Mouse (Mus musculus): Measurements from ENCODE around the gene Car6.

GRCm38 (mm10) chr4:150177122-150177521 is 24.0 kb downstream of the Car6 start:
- TF ChIP-seq E2F4 (IDR thresholded peaks at IDR 0.05; ENCODE audit: insufficient read depth) (no peak), MYOD1 (IDR thresholded peaks at IDR 0.05; ENCODE audit: control insufficient read depth in 1 of 3, insufficient read length in 2 of 3, low read depth in 2 of 3) (no peak), MAX (IDR thresholded peaks at IDR 0.05; ENCODE audit: low read depth) (no peak)
